Mouse (Mus musculus) gastrocnemius, postnatal 14 days (tissue): ENCODE data around the gene Tfap2c. TPM values are rescaled to one million over a fixed set of nuclear protein-coding genes. Genes with fewer than 3 reads are reported as not detected.

ENCODE experiments used
- DNase-seq: peaks from one replicate; pipeline ENCODE4 v3.0.0; 2021; ENCODE audit warnings: mixed read lengths
- intact Hi-C: fragments of 180-260 bp; cut with DNase I; formaldehyde crosslinking; loops from one replicate; pipeline ENCODE4 v1.15.1; 2025; ENCODE audit warnings: low total_unique reads
- total RNA-seq, 2 experiments: library from RNA; stranded (reverse); gene quantifications; 2 replicates each; pipeline ENCODE4 v1.2.3; 2021

Tfap2c gene
- total RNA-seq, 2 experiments from 2014 or later = not detected

DNA sequence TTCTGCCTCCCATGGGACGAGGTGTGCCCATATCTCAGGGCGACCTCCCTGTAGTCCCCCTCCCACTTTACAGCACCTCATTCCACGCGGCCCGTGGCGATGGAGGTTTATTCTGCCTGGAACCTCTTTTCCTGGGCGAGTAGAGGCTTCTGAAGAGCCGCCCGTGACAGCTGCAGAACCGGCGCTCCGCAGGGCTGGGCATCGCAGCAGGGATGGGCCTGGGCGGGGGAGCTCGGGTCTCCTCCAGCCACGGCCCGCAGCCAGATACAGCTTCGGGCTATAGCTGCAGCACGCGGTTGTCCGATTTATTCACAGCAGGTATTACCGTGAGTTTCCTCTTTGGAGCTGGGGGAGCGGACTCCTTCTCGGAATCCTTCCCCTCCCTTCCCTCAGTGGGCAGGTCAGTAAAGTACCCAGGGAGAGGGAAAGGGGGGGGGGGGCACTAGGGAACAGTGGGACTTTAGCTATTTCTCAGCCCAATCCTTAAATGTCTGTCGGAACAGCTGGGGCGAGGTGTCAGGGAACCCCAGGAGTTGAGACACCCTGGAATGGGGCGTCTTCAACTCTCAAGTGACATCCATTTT is 629 bp upstream of the Tfap2c start:
- intact Hi-C loops = no loop called here
- no peak for DNase-seq

DNA sequence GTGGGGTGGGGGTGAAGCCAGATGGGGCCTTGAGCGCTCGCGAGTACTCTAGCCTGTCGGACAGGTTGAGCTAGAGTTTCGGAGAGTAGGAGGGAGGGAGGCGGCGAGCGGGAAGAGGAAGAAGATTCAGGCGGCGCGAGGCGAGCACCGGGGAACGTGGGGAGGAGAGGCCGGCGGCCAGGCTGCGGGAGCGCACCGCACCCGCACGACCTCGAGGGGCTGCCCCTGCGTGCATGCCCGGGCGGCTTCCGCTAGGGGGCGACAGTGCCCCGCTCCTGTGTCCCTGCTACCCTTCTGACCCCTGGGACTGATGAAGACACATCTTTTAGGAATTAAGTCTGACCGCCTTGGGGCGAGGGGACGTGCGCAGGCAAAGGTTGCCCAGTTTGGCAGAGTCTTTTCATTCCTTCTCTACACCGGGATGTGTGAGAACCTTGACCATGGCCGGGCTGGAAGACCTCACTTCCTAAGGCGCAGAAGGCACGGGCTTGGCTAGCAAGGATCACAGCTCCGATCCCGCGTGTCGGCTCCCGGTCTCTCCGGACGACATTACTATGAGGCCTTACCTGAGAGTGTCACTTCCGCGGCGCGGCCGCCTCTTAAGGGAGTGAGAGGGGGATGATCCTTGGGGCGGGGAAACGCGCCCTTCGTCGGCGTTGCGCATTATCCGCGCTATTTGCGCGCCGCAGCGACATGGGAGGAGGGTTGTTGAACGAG is 1.1 kb downstream of the Tfap2c start:
- intact Hi-C loops = loop anchor here (5.0 kb wide), 1 partner anchor 222 kb away; no protein-coding TSS in a partner anchor
- peak; percentile 53 for DNase-seq

DNA sequence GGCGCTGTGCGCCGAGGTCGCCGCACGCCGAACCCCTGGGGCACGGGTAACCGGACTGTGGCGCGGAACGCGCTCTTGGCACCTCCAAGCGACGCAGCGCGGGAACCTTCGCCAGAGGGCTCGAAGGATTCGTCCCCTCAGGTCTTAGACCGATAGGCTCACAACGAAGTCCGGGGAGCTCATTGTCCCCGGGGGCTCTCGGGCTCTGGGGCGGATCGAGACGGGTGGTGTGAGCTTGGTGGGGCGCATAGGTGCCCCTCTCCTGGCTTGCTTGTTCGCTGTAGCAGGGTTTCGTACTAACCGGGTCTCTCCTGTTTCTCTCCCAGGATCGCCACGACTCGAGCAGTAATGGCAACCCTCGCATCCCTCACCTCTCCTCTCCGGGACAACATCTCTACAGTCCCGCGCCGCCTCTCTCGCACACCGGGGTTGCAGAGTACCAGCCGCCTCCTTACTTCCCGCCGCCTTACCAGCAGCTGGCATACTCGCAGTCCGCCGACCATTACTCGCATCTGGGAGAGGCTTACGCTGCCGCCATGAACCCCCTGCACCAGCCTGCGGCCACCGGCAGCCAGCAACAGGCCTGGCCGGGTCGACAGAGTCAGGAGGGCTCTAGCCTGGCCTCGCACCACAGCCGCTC is 1.8 kb downstream of the Tfap2c start:
- DNase-seq = no peak
- intact Hi-C loops = loop anchor here (5.0 kb wide), 1 partner anchor 221 kb away; no protein-coding TSS in a partner anchor

DNA sequence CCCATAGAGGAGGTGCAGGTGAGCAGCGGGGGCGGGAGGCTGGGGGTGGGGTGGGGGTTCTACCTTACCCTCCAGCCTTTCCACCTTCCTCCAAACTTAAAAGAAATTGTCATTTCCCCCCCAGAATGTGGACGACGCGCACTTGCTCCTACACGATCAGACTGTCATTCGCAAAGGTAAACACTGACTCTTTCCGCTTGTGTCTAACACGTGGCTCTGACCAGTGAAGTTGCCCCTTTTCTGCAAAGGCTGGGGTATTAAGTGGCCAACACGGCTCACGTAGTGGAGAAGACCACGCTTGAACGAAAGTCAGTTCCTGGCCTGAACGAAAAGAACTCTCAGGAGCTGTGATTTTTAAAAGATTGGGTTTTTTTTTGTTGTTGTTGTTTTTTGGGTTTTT is 2.5 kb downstream of the Tfap2c start:
- intact Hi-C loops = loop anchor here (5.0 kb wide), 1 partner anchor 220 kb away; no protein-coding TSS in a partner anchor
- DNase-seq = no peak

DNA sequence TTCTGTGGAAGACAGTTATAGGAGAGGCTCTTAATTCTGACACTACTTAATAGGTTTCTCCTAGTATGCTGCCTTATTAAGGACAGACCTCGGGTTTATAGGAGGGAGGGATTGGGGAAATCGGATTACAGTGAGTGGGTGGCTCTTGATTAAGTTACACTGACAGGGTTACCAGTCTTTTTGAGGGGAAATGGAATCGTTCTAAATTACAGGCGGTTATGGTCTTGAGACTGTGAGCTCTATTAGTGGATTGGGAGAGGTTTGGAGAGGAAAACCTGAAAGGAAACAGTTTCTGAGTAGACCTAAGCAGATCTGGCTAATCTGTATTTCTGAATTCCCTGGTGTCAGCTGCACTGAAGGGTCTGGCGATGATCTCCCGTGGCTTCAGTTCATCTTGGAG is 3.3 kb downstream of the Tfap2c start:
- intact Hi-C loops = loop anchor here (5.0 kb wide), 1 partner anchor 220 kb away; no protein-coding TSS in a partner anchor
- no peak for DNase-seq

DNA sequence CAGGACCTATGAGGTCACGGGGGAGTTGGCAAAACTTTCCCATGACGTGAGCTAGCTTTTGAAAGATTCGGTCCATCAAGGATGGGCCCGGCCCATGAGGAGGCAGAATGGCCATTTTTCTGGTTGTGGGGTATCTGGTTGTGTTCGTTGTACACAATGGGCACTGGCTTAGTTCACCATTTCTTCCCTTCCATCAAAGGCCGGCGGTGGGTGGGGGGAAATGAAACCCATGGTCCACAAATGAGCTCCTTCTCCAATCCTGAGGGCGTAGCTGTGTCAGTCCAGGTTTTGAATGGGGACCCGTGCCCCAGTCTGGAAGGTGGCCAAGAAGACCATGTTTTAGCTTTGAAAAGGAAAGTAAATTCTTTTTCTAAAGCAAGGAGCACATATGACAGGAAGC is 4.8 kb downstream of the Tfap2c start:
- intact Hi-C loops = loop anchor here (5.0 kb wide), 1 partner anchor 218 kb away; no protein-coding TSS in a partner anchor
- DNase-seq = no peak

DNA sequence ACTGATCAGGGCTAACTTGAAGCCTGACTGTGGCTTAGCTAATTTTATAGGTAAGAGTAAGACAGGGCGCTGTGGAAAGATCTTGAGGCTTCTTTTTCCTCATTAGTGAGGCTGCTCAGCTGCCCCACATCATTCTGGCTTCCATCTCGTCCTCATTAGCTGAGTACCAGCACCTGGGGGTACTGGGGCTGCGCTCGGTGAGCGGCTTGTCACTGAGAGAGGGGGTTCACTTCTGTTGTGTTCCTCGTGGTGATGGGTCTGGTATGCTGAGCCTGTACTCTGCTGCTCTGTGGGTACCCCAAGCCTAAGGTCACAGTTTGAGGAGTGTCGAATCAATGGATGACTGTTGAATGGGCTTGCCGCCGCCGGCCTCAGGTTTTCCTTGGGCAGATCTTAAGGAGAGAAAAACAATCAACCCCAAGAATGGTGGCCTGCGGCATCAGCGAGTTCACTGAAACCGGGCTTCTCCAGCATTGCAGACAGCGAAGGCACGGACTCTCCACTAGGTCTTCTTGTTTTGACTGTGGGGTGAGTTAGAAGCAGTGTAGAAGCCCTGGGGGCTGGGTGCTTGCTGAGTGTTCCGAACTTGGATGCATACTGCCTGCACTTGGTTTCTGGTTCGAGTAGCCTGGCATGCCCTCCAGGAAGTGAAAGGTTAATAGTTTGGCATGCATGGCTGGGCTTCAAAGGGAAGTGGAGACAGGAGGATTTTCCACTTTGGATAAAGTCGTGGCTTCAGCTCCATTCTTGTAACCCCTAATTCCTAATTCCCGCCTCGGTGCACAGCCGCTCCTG is 9.5 kb downstream of the Tfap2c start:
- no peak for DNase-seq
- intact Hi-C loops = no loop called here

DNA sequence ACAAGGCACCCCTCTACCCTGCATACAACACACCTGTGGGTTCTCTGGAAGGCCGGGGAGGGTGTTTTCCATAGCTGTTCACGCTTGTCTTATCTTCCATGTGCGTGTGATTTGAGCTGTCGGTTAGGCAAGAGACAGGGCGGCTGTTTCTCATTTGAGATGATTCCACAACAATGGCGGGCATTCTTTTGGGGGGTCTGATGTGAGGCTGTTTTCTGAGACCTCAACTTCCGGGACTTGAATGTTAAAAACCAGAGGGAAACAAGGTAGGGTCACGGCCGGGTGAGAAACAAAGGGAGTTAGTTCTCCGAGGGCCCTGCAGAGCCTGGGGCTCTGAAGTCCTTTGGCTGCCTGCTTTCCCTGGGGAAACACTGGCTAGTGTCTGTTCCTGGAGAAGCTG is 11.6 kb downstream of the Tfap2c start:
- no peak for DNase-seq
- intact Hi-C loops = no loop called here

DNA sequence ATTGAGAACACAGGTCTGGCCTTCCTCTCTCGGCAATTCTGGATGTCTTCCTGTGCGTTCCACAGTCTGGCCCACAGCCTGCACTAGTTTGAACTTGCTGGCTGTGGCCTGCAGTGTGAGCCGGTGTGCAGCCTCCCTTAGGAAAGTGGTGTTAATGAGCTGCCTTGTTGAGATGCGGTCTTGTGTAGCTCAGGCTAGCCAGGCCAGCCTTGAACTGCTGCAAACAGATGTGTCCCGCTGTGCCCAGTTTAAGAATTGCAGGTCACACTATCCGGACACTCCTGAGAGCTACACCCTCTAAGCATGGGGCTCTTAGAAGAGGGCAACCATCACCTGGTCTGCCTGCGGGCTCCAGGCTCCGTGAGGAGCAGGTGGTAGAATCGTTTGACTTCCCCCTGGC is 18.4 kb downstream of the Tfap2c start:
- intact Hi-C loops = no loop called here
- no peak for DNase-seq

DNA sequence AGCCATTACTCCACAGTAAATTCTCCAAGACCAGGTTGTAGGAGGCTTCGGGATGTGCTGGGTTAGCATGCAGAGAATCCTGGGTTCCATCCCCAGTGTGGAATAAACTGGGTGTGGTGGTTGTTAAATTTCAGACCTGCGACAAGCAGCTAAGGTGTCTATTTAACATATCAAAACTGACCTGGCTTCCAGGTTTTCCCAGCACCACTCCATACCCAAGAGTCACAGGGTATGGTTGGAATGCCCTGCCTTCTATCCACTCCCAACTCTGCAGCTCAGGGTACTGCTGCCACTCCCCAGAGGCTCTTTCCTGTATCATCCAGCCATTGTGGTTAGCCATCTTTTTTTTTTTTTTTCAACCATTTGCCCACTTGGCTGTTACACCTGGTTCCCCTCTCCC is 19.1 kb downstream of the Tfap2c start:
- DNase-seq = no peak
- intact Hi-C loops = no loop called here

DNA sequence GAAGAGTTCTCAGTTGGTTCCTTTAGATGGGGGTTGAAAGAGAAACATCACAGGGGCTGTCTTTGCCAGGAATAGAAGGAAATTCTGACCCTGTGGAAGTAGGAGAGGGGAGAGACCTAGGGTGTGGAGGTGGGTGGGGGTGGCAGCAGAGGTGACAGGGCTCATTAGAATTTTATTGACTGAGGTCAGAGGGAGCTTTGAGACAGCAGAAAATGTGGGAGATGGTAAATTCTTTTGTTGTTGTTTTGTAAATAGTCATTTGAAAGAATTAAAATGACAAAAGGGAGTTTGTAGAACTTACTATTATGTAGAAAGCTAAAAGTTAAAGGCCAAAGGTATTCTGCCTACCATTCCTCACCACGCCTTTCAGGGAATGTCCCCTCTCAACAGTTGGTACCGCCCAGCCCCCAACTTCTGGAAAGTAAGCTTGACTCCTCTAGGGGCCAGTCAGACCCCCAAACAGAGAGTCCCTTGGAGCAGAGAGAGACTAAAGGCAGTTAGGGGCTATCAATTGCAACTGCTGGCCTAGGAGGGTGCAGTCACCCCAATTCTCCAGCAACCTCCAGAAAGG is 27.9 kb downstream of the Tfap2c start:
- intact Hi-C loops = no loop called here
- DNase-seq = no peak

DNA sequence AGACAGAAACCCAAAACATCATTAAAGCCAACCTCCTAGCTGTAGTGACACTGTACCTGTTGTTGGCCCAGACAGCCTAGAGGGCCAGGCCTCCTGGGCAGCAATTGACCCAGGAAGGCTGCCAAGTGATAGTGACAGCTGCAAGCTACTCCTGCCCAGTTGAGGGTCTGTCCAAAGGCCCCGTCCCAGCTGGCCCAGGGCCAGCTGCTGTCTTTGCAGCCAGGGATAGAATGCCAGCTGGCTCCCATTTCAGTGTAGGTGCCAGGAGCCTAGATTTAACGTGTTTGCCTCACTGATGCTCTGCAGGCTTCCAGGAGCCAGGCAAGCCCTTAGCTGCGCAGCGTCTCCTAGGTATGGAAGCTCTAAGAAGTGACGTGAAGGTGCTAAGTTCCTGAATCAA is 29.8 kb downstream of the Tfap2c start:
- intact Hi-C loops = no loop called here
- DNase-seq = peak; percentile 38

DNA sequence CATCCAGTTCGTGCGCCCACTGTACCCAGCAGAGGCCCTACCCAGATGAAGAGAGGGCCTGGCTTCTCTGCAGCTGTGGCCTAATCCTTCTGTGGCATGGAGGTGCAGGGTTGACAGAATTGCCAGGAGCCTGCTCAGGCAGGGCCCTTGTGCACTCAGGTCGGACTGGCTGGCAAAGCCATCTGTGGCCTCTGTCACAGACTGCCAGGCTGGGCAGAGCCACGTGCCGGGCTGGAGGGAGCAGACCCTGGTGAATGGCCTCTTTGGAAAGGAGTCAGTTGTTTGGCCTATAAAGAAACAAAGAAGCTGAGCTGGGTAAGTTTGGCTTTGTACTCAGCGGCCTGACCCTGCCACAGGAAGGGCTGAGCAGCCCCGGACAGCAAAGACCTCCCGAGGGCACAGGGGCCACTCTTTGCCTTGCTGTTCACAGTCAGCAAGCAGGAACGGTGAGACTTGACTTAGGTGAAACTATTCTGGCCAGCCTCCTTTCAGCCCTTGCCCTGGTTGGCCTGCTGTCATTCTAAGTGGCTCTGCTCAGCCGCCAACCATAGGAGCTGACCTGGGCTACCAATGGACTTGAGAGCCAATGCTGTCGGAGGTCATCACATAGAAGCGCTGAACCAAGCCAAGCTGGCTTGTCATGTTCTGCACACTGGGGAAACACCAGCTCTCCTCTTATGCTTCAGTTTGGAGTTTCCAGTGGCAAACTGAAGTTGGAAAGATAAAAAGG is 31.3 kb downstream of the Tfap2c start:
- no peak for DNase-seq
- intact Hi-C loops = no loop called here

DNA sequence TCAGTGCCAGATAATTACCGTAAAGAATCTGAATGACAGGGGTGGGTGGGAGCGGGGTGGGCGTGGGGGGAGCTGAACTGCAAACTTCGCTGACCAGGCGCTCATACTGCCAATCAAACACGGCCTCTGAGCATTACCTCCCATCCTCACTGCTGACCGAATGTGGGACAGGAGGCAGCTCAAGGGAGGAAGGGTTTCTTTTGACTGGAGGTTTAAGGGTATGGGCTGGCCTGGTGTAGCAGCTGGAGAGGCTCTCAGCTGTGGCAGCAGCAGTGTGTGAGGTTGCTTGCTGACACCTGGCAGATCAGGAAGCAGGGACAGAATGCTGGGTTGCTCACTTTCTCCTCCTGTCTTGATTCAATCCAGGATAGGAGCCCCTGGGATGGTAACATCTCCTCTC is 33.9 kb downstream of the Tfap2c start:
- DNase-seq = no peak
- intact Hi-C loops = no loop called here

DNA sequence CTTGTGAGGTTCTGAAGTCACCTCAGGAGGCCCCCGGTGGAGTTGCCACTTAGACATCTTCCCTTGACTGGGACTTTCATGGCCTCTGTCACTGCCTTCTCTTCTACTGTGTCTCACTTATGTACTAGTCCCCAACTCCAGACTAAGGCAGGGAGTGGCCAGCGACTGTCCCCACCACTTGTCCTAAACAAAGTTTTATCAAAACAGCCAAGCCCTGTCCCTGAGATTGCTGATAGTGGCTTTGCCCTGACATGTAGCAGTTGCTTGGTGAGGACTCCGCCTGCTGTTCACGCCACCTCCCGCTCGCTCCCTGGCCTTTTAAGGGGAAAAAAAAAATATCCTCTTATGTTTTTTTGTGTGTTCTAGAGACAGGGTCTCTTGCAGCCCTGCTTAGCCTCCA is 35.9 kb downstream of the Tfap2c start:
- intact Hi-C loops = no loop called here
- no peak for DNase-seq

DNA sequence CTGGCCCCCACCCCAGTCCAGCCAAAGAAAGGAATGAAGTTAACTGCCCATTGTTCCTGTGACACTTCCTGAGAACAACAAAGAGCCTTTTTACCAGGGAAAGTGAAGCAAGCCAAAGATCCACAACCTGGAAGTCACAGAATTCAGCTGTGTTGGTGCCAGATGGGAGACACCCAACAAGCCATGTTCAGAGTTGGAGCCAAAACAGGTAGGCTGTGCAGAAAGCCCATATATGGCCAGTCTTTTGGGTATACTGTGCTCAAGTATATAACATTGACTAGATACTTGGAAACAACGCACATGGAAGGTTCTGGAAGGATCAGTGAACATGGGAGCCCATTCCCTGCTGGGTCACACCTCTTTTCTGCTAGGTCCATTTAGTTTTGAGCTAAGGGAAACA is 39.7 kb downstream of the Tfap2c start:
- intact Hi-C loops = no loop called here
- DNase-seq = no peak

DNA sequence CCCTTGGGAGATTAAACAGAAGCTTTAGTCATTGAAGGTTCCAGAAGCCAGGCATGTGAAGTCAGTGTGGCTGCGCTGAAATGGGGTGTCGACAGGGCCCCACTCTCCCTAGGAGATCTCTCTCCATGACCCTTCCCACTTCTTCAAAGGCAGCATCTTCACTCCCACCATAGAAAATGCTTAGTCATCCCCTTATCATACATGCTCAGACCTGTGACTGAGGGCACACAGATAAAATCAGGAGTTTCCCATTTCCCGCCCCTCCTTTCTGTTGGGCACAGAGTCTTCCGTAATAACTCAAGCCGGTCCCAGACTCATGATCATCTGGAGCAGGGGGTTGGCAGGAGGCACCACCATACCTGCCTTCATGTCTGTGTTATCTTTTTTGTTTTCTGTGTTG is 41.4 kb downstream of the Tfap2c start:
- intact Hi-C loops = no loop called here
- DNase-seq = no peak

DNA sequence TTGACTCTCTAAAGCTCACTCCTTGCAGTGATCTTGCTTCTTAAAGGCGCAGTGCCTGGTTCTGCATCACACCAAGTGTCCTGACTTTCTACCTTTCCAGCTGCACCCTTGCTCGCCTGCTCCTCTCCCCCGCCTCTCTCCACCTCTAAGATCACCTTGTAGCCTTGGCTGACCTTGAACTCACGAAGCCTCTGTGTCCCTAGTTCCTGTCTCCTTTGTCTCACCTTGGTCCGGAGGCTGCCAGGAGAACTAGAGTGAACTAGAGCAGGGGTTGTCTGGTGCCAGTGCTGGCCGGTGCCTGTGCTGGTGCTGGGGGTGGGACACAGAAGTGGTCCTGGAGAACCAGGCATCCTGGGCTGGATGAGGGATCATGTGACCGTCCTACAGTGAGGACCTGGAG is 44.9 kb downstream of the Tfap2c start:
- intact Hi-C loops = no loop called here
- no peak for DNase-seq

DNA sequence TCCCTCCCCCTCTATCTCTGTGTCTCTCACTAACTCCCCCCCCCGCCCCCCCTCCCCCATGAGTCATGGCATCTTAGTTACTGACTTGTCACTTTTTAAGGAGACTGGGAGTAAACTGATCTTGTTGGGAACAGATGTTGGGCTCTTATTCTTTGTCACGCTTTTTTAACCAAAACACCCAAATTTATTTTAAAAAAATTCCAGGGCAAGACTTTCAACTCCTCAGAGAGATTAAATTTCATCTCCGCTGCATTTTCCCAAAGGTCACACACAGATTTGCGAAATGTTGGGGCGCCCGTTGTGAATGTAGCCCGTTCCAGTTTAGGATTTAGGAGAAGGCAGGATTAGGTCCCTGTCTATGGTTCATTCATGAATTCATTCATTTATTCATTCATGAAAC is 47.7 kb downstream of the Tfap2c start:
- DNase-seq = no peak
- intact Hi-C loops = no loop called here
